Mouse (Mus musculus) forebrain, embryonic 11.5 days (tissue): ENCODE results near the gene Cblb. TPM values are rescaled to one million over a fixed set of nuclear protein-coding genes. Genes with fewer than 3 reads are reported as not detected.

Experiments used
- ATAC-seq: fragments of 200-750 bp; cut with Nextera tagmentation; replicated peaks from 2 replicates; pipeline ENCODE4 v1.8.0; 2017; ENCODE audit warnings: moderate TSS enrichment; ENCODE audit not compliant: low FRiP score
- DNase-seq: peaks from one replicate; pipeline ENCODE4 v3.0.0-alpha.2; 2017; ENCODE audit warnings: low spot score
- H3K27ac ChIP-seq: fragments of 300-500 bp; sonication (generic); 2 replicates; pipeline ENCODE4 v1.5.1; 2014; ENCODE audit warnings: low read depth, low read length
- H3K27me3 ChIP-seq: fragments of 300-500 bp; sonication (generic); 2 replicates; pipeline ENCODE4 v1.6.1; 2014; ENCODE audit warnings: mild to moderate bottlenecking, low read length, mixed read lengths; ENCODE audit not compliant: control insufficient read depth, insufficient read depth
- H3K36me3 ChIP-seq: fragments of 300-500 bp; sonication (generic); 2 replicates; pipeline ENCODE4 v1.6.1; 2014; ENCODE audit warnings: mild to moderate bottlenecking, low read length, moderate library complexity, mixed read lengths; ENCODE audit not compliant: control insufficient read depth, insufficient read depth
- H3K4me1 ChIP-seq: fragments of 300-500 bp; sonication (generic); replicated peaks from 2 replicates; pipeline ENCODE4 v1.6.1; 2014; ENCODE audit warnings: low read length, mixed read lengths; ENCODE audit not compliant: control insufficient read depth, insufficient read depth
- H3K4me2 ChIP-seq: fragments of 300-500 bp; sonication (generic); 2 replicates; pipeline ENCODE4 v1.6.1; 2014; ENCODE audit warnings: low read depth, mild to moderate bottlenecking, low read length, moderate library complexity, mixed read lengths; ENCODE audit not compliant: severe bottlenecking
- H3K4me3 ChIP-seq: fragments of 300-500 bp; sonication (generic); 2 replicates; pipeline ENCODE4 v1.5.1; 2014; ENCODE audit warnings: low read depth, low read length
- H3K9ac ChIP-seq: fragments of 300-500 bp; sonication (generic); 2 replicates; pipeline ENCODE4 v1.6.1; 2014; ENCODE audit warnings: low read length
- H3K9me3 ChIP-seq: fragments of 300-500 bp; sonication (generic); 2 replicates; pipeline ENCODE4 v1.6.1; 2016; ENCODE audit warnings: low read length, mixed read lengths; ENCODE audit not compliant: control insufficient read depth
- WGBS: fragments of 180-500 bp; shearing (Covaris S2); extraction: QIAGEN DNeasy Blood & Tissue Kit; methylation state at CpG from one replicate; pipeline ENCODE4 v1.1.7; 2014; 5-methylcytosine and 5-hydroxymethylcytosine counted together
- polyA plus RNA-seq: library from polyadenylated mRNA; unstranded; fragments of >200 nt; fragmentation: Nextera tagmentation; extraction: Ambion mirVana; gene quantifications from 2 replicates; pipeline ENCODE4 v1.2.1, GENCODE M21; 2014

The Cblb gene
- polyA plus RNA-seq, 1 experiment from 2014 or later, result 42.9 TPM

DNA sequence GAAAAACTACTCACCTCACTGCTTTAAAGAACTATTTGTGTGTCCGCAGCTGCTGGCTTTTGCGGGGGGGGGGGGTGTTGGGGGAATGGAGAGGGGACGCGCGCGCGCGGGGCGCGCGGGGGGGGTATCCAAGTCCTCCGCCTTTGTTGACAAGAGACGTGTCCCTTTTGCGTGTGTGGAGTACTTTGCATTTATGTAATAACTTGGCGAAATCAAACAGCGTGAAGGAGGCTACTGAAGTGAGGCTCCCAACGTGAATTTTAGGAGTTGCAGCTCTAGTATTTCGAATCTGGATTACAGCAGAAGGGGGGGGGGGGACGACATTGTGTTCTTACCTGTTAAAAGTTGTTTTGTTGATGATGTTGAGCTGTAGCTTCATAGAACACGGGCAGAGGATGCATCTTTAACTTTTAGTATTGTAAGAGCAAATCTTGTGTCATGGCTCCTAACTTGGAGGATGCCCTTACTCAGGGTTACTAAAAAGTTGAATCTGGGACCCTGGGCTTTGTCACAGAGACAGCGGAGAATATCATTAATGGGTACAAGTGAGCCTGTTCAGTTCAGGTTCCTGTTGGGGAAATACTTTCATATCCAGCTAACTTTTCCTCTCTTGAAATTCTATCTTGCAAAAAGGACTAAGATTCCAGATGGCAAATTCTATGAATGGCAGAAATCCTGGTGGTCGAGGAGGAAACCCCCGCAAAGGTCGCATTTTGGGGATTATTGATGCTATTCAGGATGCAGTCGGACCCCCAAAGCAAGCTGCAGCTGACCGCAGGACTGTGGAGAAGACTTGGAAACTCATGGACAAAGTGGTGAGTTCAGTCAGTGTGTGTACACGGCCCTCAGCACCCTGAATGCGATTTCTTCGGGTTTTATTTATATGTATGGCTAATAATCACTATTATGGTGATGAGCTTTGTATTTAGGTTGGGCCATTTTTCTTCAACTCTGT, 1.6 kb downstream of the Cblb start:
- WGBS, result 11% methylated on average over 29 of the region's 29 CpGs
- H3K27me3 ChIP-seq, result no peaks in the 10 kb centered on the region
- peak overlapping the region; percentile 93; the same call in 1 of the 2 replicates for H3K27ac ChIP-seq
- no peak for DNase-seq
- H3K36me3 ChIP-seq, result no peaks in the 10 kb centered on the region; the same call in 1 of the 2 replicates
- peak overlapping the region; percentile 90 for H3K4me3 ChIP-seq
- H3K4me2 ChIP-seq, result peak overlapping the region; percentile 70
- no peaks in the 10 kb centered on the region; the same call in 1 of the 2 replicates for H3K4me1 ChIP-seq
- H3K9me3 ChIP-seq, result no peaks in the 10 kb centered on the region
- ATAC-seq, result no peak
- peak overlapping the region; percentile 94 for H3K9ac ChIP-seq

DNA sequence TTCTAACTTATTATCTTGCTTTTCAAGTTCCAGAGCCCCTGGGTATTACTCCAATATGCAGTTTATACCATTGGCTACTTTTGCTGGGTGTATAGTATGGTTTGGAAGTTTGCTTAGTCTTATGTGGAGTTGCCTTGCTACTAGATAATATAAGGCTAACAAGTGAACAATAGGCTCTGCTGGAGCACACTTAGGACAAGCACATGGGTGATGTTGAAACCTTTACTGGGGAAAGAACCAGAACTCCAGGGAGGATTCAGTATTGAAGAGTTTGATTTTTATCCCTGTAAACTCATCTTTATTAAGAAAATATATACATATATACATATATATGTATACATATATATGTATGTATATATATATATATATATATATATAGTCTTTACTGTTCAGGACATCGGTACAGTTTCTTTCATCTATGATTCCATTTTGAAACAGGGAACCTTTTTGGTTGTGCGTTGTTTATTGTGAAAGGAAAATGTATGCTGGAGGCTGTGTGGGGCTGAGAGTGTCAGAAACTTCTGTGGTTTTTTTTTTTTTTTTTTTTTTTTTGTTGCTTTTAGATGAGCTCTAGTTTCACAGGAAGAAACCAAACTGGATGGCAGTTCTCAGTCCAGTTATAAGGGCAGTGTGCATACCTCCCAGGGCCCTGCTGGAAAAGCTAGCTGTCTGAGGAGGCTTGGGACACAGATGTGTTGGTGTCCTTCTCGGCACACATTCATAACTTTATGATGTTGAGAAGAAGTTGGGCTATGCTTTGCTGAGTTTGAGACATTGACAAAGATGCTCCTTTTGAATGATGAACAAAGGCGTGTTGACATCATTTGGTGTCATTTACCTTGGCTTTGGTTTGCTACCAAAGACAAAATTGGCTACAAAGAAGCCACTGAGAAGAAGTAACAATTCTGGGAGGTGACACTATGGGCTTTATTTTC, 2.6 kb downstream of the Cblb start:
- Histone ChIP-seq H3K4me2 (peak overlapping the region; percentile 70), H3K27ac (no peak overlapping the region), H3K4me1 (no peaks in the 10 kb centered on the region; the same call in 1 of the 2 replicates), H3K9me3 (no peaks in the 10 kb centered on the region), H3K4me3 (peak overlapping the region; percentile 90), H3K9ac (peak overlapping the region; percentile 94; the same call in 1 of the 2 replicates), H3K27me3 (no peaks in the 10 kb centered on the region), H3K36me3 (no peaks in the 10 kb centered on the region; the same call in 1 of the 2 replicates)
- DNase-seq (no peak), ATAC-seq (no peak)
- WGBS, result 94% methylated on average over 4 of the region's 4 CpGs

DNA sequence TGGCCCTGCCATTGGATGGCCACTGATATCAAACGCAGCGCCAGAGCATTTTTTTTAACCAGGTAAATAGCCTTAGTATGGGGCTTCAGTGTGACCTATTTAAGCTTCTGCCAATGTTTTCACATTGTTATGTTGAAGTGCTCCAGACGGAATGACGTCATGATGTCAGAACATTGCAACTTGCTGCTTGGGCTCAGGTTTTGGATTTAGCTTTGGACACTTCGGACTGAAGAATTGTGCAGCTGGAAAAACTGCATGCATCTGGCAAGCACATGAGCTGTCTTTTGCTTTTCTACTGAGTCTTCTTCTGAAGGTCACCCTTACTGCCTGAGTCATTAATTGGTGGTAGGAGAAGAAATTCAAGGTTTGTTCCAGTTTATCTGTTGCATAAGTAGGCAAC, 3.3 kb downstream of the Cblb start:
- Histone ChIP-seq H3K4me2 (no peak overlapping the region; the same call in 1 of the 2 replicates), H3K4me3 (no peak overlapping the region), H3K27ac (no peak overlapping the region), H3K4me1 (no peaks in the 10 kb centered on the region; the same call in 1 of the 2 replicates), H3K9me3 (no peaks in the 10 kb centered on the region), H3K9ac (no peak overlapping the region), H3K27me3 (no peaks in the 10 kb centered on the region), H3K36me3 (no peaks in the 10 kb centered on the region; the same call in 1 of the 2 replicates)
- WGBS, result 91% methylated on average over 5 of the region's 5 CpGs
- DNase-seq (no peak), ATAC-seq (no peak)

DNA sequence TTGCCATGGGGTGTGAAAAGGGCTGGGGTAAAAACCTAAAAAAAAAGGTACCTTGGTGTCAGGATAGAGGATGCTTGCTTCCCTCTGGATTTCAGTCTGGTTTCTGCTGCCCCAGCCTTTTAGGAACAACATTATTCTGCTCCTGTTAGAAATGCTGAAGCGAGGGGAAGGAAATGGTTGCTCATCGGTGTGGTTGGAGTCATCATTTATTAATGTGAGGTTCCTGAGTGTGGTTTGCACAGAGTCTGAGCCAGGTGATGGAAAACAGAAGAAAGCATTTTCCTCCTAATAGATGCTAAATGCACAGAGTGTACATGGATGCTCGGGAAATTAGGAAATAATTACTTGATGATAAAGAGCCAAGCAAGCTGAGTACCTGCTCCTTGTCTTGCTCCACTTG, 5.3 kb downstream of the Cblb start:
- DNase-seq, result no peak
- H3K4me3 ChIP-seq, result no peak overlapping the region
- no peak for ATAC-seq
- H3K27me3 ChIP-seq, result no peaks in the 10 kb centered on the region
- H3K9ac ChIP-seq, result no peak overlapping the region
- H3K9me3 ChIP-seq, result no peaks in the 10 kb centered on the region
- 80% methylated on average over 3 of the region's 3 CpGs for WGBS
- no peaks in the 10 kb centered on the region; the same call in 1 of the 2 replicates for H3K36me3 ChIP-seq
- no peak overlapping the region for H3K27ac ChIP-seq
- H3K4me1 ChIP-seq, result no peaks in the 10 kb centered on the region; the same call in 1 of the 2 replicates
- peak overlapping the region; percentile 5; the same call in 1 of the 2 replicates for H3K4me2 ChIP-seq

DNA sequence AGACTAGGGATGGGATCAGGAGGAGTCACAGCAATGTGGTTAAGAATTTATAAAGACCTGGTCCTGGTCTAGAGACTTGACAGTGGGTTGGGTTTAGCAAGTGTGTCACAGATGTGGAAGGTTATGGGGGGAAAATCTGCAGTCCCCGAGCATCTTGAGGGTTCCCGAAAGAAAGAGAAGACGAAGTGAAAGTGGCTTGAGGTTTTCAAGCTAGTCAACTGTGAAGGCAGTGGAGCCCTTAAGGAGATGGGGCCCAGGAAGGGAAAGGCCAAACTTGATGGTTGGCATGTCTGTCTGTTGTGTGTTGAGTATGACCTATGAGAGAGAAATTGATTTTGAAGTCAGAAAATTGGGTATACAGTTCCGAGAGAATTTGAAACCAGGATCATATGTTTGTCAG, 7.3 kb downstream of the Cblb start:
- ATAC-seq (no peak), DNase-seq (no peak)
- H3K9me3 ChIP-seq, result no peaks in the 10 kb centered on the region
- H3K4me2 ChIP-seq, result no peak overlapping the region
- H3K27me3 ChIP-seq, result no peaks in the 10 kb centered on the region
- no peak overlapping the region for H3K9ac ChIP-seq
- H3K27ac ChIP-seq, result no peak overlapping the region
- H3K4me3 ChIP-seq, result no peak overlapping the region
- peaks cover 4% of the 10 kb centered on the region; the same call in 1 of the 2 replicates for H3K4me1 ChIP-seq
- H3K36me3 ChIP-seq, result no peaks in the 10 kb centered on the region; the same call in 1 of the 2 replicates
- WGBS, result 94% methylated on average over 4 of the region's 4 CpGs

DNA sequence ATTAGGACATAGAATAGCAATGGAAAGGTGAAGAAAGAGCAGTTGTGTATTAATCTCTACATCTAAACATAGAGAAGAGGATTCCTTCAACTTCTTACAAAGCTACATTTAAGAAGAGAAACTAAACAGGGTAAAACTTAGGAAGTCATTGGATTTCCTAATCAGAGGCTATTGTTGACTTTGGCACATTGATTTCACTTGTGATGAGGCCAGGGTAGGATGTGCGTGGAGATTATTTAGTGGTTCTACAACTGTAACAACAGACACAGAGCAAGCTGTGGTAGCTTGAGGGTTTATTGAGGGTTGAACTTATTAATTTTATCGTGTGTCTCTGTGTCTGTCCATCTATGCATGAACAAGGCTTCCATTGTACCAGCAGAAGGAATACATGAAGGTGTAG, 7.8 kb downstream of the Cblb start:
- H3K4me1 ChIP-seq, result peaks cover 4% of the 10 kb centered on the region; the same call in 1 of the 2 replicates
- H3K36me3 ChIP-seq, result no peaks in the 10 kb centered on the region; the same call in 1 of the 2 replicates
- no peaks in the 10 kb centered on the region for H3K9me3 ChIP-seq
- no peak for ATAC-seq
- H3K4me3 ChIP-seq, result no peak overlapping the region
- DNase-seq, result no peak
- H3K4me2 ChIP-seq, result no peak overlapping the region
- H3K27ac ChIP-seq, result no peak overlapping the region
- WGBS, result 85% methylated on average over 2 of the region's 2 CpGs
- H3K27me3 ChIP-seq, result no peaks in the 10 kb centered on the region
- no peak overlapping the region for H3K9ac ChIP-seq

DNA sequence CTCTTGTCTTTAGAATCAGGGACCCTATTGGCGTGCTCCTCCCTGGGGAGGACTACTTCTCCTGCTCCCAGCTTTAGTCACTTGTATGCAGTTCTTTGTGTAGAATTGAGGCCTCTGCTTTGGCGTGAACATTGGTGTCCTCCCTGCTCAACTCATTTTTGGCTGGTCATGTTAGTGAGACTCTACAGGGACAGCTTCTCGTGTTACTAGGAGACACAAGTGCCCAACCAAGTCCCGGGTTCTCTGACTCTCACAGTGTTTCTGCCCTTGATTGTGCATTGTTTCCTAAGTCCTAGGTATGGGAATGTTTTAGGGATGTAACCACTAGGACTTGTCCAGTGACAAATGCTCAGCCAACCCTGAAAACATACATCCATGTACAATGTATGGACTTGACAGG, 9.9 kb downstream of the Cblb start:
- no peak overlapping the region for H3K9ac ChIP-seq
- H3K36me3 ChIP-seq, result no peaks in the 10 kb centered on the region
- no peak overlapping the region for H3K4me3 ChIP-seq
- no peaks in the 10 kb centered on the region for H3K9me3 ChIP-seq
- H3K4me2 ChIP-seq, result no peak overlapping the region
- 86% methylated on average over 4 of the region's 4 CpGs for WGBS
- H3K27me3 ChIP-seq, result no peaks in the 10 kb centered on the region
- H3K27ac ChIP-seq, result no peak overlapping the region
- DNase-seq (no peak), ATAC-seq (no peak)
- peaks cover 4% of the 10 kb centered on the region; the same call in 1 of the 2 replicates for H3K4me1 ChIP-seq
